Mouse (Mus musculus): ENCODE measurements at regions not wholly inside any gene's neighbourhood (a gene's known extent, or its start where the extent isn't known, plus 50 kb on each side); places are given as distances from the start of the nearest gene placed in this dataset.

DNA sequence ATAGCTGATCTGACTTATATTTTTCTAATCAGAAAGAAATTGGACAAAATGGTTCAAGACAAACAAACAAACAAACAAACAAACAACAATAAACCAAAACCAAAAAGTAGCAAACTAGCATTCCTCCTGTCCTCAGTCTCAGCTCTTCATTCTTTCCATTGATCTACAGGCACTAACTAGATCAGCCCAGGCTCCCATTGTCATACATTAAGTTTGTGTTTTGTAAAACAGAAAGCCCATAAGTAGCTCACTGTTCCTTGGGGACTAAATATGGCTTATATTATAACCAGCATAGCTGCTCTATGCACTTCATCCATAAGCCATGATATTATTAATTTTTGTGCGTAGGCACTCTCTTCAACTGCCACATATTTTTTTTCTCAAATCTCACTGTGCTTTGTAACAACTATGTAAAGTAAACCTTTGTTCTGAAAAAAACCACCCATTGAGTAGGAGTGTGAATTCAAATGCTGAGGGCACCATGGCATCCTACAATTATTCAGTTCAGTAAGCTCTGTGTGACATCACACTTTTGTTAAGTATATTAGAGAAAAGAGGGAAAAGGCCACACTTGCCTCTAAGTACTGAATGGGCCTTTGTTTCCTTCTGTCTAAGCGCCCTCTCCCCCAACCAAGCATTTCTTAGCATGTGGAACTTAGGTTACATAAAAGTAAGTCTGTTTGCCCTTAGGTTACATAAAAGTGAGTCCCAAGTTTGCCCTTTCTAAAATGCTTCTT is 108.7 kb upstream of the Abcb5 start:
- H3K4me1 ChIP-seq (ENCODE audit: control insufficient read depth, insufficient read depth, low read length): no peaks in the 10 kb centered on the region
- ATAC-seq: no peak
- H3K27ac ChIP-seq (ENCODE audit: low read length): no peak overlapping the region
- H3K9ac ChIP-seq (ENCODE audit: low read depth, low read length): no peak overlapping the region
- H3K4me2 ChIP-seq (ENCODE audit: low read length): no peak overlapping the region
- WGBS: 11% methylated on average over 2 of the region's 2 CpGs
- no peaks in the 10 kb centered on the region for H3K27me3 ChIP-seq (ENCODE audit: control insufficient read depth, insufficient read depth, low read depth, low read length)
- no peaks in the 10 kb centered on the region for H3K36me3 ChIP-seq (ENCODE audit: control insufficient read depth, insufficient read depth, low read length)
- H3K4me3 ChIP-seq (ENCODE audit: low read depth, low read length): no peak overlapping the region
- no peaks in the 10 kb centered on the region for H3K9me3 ChIP-seq (replicated peaks; ENCODE audit: control insufficient read depth, low read length, poor library complexity, severe bottlenecking)

- H3K4me2 ChIP-seq (ENCODE audit: low read length): no peak overlapping the region
- ATAC-seq: no peak
Measured at GRCm38 (mm10) chr12:119074147-119074546, 107.9 kb upstream of the Abcb5 start.

DNA sequence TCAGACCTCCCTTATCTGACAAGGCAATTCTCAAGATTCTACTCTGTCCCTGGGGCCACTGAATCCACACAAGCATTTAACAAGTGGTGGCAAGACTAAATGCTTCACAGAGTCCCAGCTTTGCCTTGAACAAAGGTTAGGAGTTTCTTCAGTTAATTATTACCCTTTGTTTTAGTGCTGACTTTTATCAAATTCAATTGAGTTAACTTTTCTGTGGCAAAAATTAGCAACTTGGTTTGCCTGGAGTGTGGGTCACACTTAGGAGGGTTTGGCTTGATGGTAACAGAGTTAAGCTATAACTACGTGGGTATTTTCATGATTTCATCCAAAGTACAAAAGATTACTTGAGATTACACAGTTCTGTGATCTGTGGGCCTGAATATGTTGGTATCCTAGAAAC is 104.7 kb upstream of the Abcb5 start:
- Histone ChIP-seq H3K4me2 (ENCODE audit: low read length) (no peak overlapping the region), H3K27ac (ENCODE audit: low read length) (no peak overlapping the region), H3K9me3 (replicated peaks; ENCODE audit: control insufficient read depth, low read length, poor library complexity, severe bottlenecking) (no peaks in the 10 kb centered on the region), H3K36me3 (ENCODE audit: control insufficient read depth, insufficient read depth, low read length) (no peaks in the 10 kb centered on the region), H3K9ac (ENCODE audit: low read depth, low read length) (no peak overlapping the region), H3K4me3 (ENCODE audit: low read depth, low read length) (no peak overlapping the region), H3K4me1 (ENCODE audit: control insufficient read depth, insufficient read depth, low read length) (no peaks in the 10 kb centered on the region), H3K27me3 (ENCODE audit: control insufficient read depth, insufficient read depth, low read depth, low read length) (no peaks in the 10 kb centered on the region)
- 58% methylated on average over 1 of the region's 1 CpGs for WGBS
- ATAC-seq: no peak

More at GRCm38 (mm10) chr12:119074147-119074546, 107.9 kb upstream of the Abcb5 start:
- Histone ChIP-seq H3K27me3 (ENCODE audit: control insufficient read depth, insufficient read depth, low read depth, low read length) (no peaks in the 10 kb centered on the region), H3K9ac (ENCODE audit: low read depth, low read length) (no peak overlapping the region), H3K4me3 (ENCODE audit: low read depth, low read length) (no peak overlapping the region), H3K4me1 (ENCODE audit: control insufficient read depth, insufficient read depth, low read length) (no peaks in the 10 kb centered on the region), H3K36me3 (ENCODE audit: control insufficient read depth, insufficient read depth, low read length) (no peaks in the 10 kb centered on the region), H3K9me3 (replicated peaks; ENCODE audit: control insufficient read depth, low read length, poor library complexity, severe bottlenecking) (no peaks in the 10 kb centered on the region), H3K27ac (ENCODE audit: low read length) (no peak overlapping the region)

- H3K4me2 ChIP-seq (ENCODE audit: low read length): no peak overlapping the region
- H3K36me3 ChIP-seq (ENCODE audit: control insufficient read depth, insufficient read depth, low read length): no peaks in the 10 kb centered on the region
- 53% methylated on average over 1 of the region's 1 CpGs for whole genome bisulfite sequencing
- no peak overlapping the region for H3K27ac ChIP-seq (ENCODE audit: low read length)
- H3K27me3 ChIP-seq (ENCODE audit: control insufficient read depth, insufficient read depth, low read depth, low read length): no peaks in the 10 kb centered on the region
- H3K9ac ChIP-seq (ENCODE audit: low read depth, low read length): no peak overlapping the region
- no peaks in the 10 kb centered on the region for H3K4me1 ChIP-seq (ENCODE audit: control insufficient read depth, insufficient read depth, low read length)
- no peaks in the 10 kb centered on the region for H3K9me3 ChIP-seq (replicated peaks; ENCODE audit: control insufficient read depth, low read length, poor library complexity, severe bottlenecking)
- H3K4me3 ChIP-seq (ENCODE audit: low read depth, low read length): no peak overlapping the region
- ATAC-seq: no peak
Measured at GRCm38 (mm10) chr12:119070446-119070845, 104.2 kb upstream of the Abcb5 start.

- Histone ChIP-seq H3K36me3 (ENCODE audit: control insufficient read depth, insufficient read depth, low read length) (no peaks in the 10 kb centered on the region), H3K27me3 (ENCODE audit: control insufficient read depth, insufficient read depth, low read depth, low read length) (no peaks in the 10 kb centered on the region), H3K9ac (ENCODE audit: low read depth, low read length) (no peak overlapping the region), H3K27ac (ENCODE audit: low read length) (no peak overlapping the region), H3K4me3 (ENCODE audit: low read depth, low read length) (no peak overlapping the region), H3K9me3 (replicated peaks; ENCODE audit: control insufficient read depth, low read length, poor library complexity, severe bottlenecking) (no peaks in the 10 kb centered on the region), H3K4me1 (ENCODE audit: control insufficient read depth, insufficient read depth, low read length) (no peaks in the 10 kb centered on the region), H3K4me2 (ENCODE audit: low read length) (no peak overlapping the region)
- ATAC-seq: no peak
- WGBS: 88% methylated on average over 3 of the region's 3 CpGs
Measured at GRCm38 (mm10) chr12:119069747-119070146, 103.5 kb upstream of the Abcb5 start.

GRCm38 (mm10) chr12:119068079-119068478 is 101.9 kb upstream of the Abcb5 start:
- WGBS: 97% methylated on average over 2 of the region's 2 CpGs
- no peak overlapping the region for H3K4me2 ChIP-seq (ENCODE audit: low read length)
- no peaks in the 10 kb centered on the region for H3K27me3 ChIP-seq (ENCODE audit: control insufficient read depth, insufficient read depth, low read depth, low read length)
- H3K9me3 ChIP-seq (replicated peaks; ENCODE audit: control insufficient read depth, low read length, poor library complexity, severe bottlenecking): no peaks in the 10 kb centered on the region
- no peak overlapping the region for H3K9ac ChIP-seq (ENCODE audit: low read depth, low read length)
- no peaks in the 10 kb centered on the region for H3K36me3 ChIP-seq (ENCODE audit: control insufficient read depth, insufficient read depth, low read length)
- H3K4me3 ChIP-seq (ENCODE audit: low read depth, low read length): no peak overlapping the region
- no peak for ATAC-seq
- H3K4me1 ChIP-seq (ENCODE audit: control insufficient read depth, insufficient read depth, low read length): no peaks in the 10 kb centered on the region
- H3K27ac ChIP-seq (ENCODE audit: low read length): no peak overlapping the region

DNA sequence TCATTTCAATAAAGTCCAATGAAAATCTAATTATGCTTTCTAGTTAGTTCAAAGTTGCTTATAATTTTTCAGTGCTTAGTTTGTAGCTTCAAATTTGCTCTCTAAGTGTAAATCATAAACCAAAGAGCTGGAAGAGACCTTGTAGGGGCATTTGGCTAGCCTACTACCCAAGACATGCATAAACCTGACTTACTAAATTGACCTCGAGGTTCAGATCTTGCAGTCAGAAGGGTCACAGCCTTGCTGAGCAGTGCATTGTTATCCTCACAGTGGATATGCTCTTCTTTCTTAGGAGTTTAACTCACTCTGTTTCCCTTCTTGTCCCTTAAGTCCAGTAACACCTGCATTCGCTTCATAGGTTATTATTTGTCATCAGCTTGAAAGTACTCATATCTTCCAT is 96.7 kb upstream of the Abcb5 start:
- WGBS: 73% methylated on average over 2 of the region's 2 CpGs
- Histone ChIP-seq H3K9ac (ENCODE audit: low read depth, low read length) (no peak overlapping the region), H3K9me3 (replicated peaks; ENCODE audit: control insufficient read depth, low read length, poor library complexity, severe bottlenecking) (no peaks in the 10 kb centered on the region), H3K27me3 (ENCODE audit: control insufficient read depth, insufficient read depth, low read depth, low read length) (no peaks in the 10 kb centered on the region), H3K36me3 (ENCODE audit: control insufficient read depth, insufficient read depth, low read length) (no peaks in the 10 kb centered on the region), H3K4me3 (ENCODE audit: low read depth, low read length) (no peak overlapping the region), H3K27ac (ENCODE audit: low read length) (no peak overlapping the region), H3K4me1 (ENCODE audit: control insufficient read depth, insufficient read depth, low read length) (no peaks in the 10 kb centered on the region), H3K4me2 (ENCODE audit: low read length) (no peak overlapping the region)
- ATAC-seq: no peak

DNA sequence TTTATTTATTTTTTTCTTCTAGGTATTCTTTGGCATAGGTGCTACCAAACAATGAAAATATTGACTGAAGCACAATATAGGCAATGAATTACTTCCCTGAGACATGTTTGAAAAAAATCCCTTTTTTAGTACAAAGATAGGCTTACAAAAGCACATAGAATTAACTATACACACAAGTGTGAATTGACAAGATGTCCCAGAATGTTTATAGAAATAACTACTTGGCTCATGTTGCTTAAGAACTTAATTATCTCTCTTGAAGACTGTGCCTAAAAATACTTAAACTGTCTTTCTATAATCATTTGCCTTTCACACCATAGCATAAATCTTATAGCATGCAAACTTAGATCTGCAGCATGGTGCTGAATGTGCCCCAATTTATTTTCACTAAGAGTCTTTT is 96.3 kb upstream of the Abcb5 start:
- Histone ChIP-seq H3K4me3 (ENCODE audit: low read depth, low read length) (no peak overlapping the region), H3K36me3 (ENCODE audit: control insufficient read depth, insufficient read depth, low read length) (no peaks in the 10 kb centered on the region), H3K4me2 (ENCODE audit: low read length) (no peak overlapping the region), H3K27ac (ENCODE audit: low read length) (no peak overlapping the region), H3K9me3 (replicated peaks; ENCODE audit: control insufficient read depth, low read length, poor library complexity, severe bottlenecking) (no peaks in the 10 kb centered on the region), H3K27me3 (ENCODE audit: control insufficient read depth, insufficient read depth, low read depth, low read length) (no peaks in the 10 kb centered on the region), H3K9ac (ENCODE audit: low read depth, low read length) (no peak overlapping the region), H3K4me1 (ENCODE audit: control insufficient read depth, insufficient read depth, low read length) (no peaks in the 10 kb centered on the region)
- ATAC-seq: no peak

- Histone ChIP-seq H3K27ac (ENCODE audit: low read length) (no peak overlapping the region), H3K36me3 (ENCODE audit: control insufficient read depth, insufficient read depth, low read length) (no peaks in the 10 kb centered on the region), H3K4me1 (ENCODE audit: control insufficient read depth, insufficient read depth, low read length) (no peaks in the 10 kb centered on the region), H3K27me3 (ENCODE audit: control insufficient read depth, insufficient read depth, low read depth, low read length) (no peaks in the 10 kb centered on the region), H3K9me3 (replicated peaks; ENCODE audit: control insufficient read depth, low read length, poor library complexity, severe bottlenecking) (no peaks in the 10 kb centered on the region), H3K4me3 (ENCODE audit: low read depth, low read length) (no peak overlapping the region), H3K9ac (ENCODE audit: low read depth, low read length) (no peak overlapping the region), H3K4me2 (ENCODE audit: low read length) (no peak overlapping the region)
- no peak for ATAC-seq
- 41% methylated on average over 3 of the region's 3 CpGs for WGBS
Measured at GRCm38 (mm10) chr12:119054560-119054959, 88.3 kb upstream of the Abcb5 start.
